Mouse (Mus musculus) lung, embryonic 14.5 days (tissue): Measurements from ENCODE around the gene 2210016L21Rik. TPM values are rescaled to one million over a fixed set of nuclear protein-coding genes. Genes with fewer than 3 reads are reported as not detected.

Experiments
- ATAC-seq: fragments of 200-750 bp; cut with Nextera tagmentation; 2 replicates; pipeline ENCODE4 v1.8.0; 2017; ENCODE audit warnings: mild to moderate bottlenecking, moderate TSS enrichment, moderate library complexity; ENCODE audit not compliant: insufficient read depth
- DNase-seq: peaks from one replicate; pipeline ENCODE4 v3.0.0-alpha.2; 2015
- H3K27ac ChIP-seq: fragments of 300-500 bp; sonication (generic); 2 replicates; pipeline ENCODE4 v1.5.1; 2014; ENCODE audit warnings: low read depth, mild to moderate bottlenecking, moderate library complexity
- H3K27me3 ChIP-seq: fragments of 300-500 bp; sonication (generic); 2 replicates; pipeline ENCODE4 v1.6.1; 2014; ENCODE audit warnings: low read length, control low read depth; ENCODE audit not compliant: insufficient read depth
- H3K36me3 ChIP-seq: fragments of 300-500 bp; sonication (generic); 2 replicates; pipeline ENCODE4 v1.6.1; 2014; ENCODE audit warnings: control low read depth; ENCODE audit not compliant: insufficient read depth
- H3K4me1 ChIP-seq: fragments of 300-500 bp; sonication (generic); 2 replicates; pipeline ENCODE4 v1.6.1; 2014; ENCODE audit warnings: antibody characterized with exemption, control low read depth; ENCODE audit not compliant: insufficient read depth
- H3K4me2 ChIP-seq: fragments of 300-500 bp; sonication (generic); 2 replicates; pipeline ENCODE4 v1.6.1; 2014; ENCODE audit warnings: mild to moderate bottlenecking
- H3K4me3 ChIP-seq: fragments of 300-500 bp; sonication (generic); 2 replicates; pipeline ENCODE4 v1.5.1; 2014; ENCODE audit warnings: low read depth, low read length
- H3K9ac ChIP-seq: fragments of 300-500 bp; sonication (generic); 2 replicates; pipeline ENCODE4 v1.6.1; 2014
- H3K9me3 ChIP-seq: fragments of 300-500 bp; sonication (generic); 2 replicates; pipeline ENCODE4 v1.6.1; 2016; ENCODE audit warnings: low read depth, low read length, control low read depth
- CTCF ChIP-seq: IDR thresholded peaks from 2 replicates; pipeline ENCODE4 v1.5.1; 2016; ENCODE audit warnings: antibody characterized with exemption, low read depth
- WGBS: fragments of 180-500 bp; shearing (Covaris S2); extraction: QIAGEN DNeasy Blood & Tissue Kit; methylation state at CpG from one replicate; pipeline ENCODE4 v1.1.7; 2014; 5-methylcytosine and 5-hydroxymethylcytosine counted together
- polyA plus RNA-seq: library from polyadenylated mRNA; unstranded; fragments of >200 nt; fragmentation: Nextera tagmentation; extraction: Ambion mirVana; gene quantifications from 2 replicates; pipeline ENCODE4 v1.2.1, GENCODE M21; 2014

2210016L21Rik gene
- 44.3 and 50.6 TPM in 2 replicates for polyA plus RNA-seq

GRCm38 (mm10) chr5:114942074-114942765, at the start of gene 2210016L21Rik:
2210016L21Rik (plus strand) TSS chr5:114942158.
- peak; percentile 97 for ATAC-seq
- Histone ChIP-seq H3K4me3 (peak within 1 kb of the TSS; percentile 87), H3K9ac (peak within 1 kb of the TSS; percentile 91), H3K4me2 (peak within 1 kb of the TSS; percentile 85), H3K9me3 (no peaks in the 10 kb centered on the region), H3K36me3 (peaks cover 16% of the 10 kb centered on the region), H3K27me3 (no peaks in the 10 kb centered on the region), H3K4me1 (no peaks in the 10 kb centered on the region), H3K27ac (peak within 1 kb of the TSS; percentile 89)
- TF ChIP-seq CTCF, result peak; percentile 40; the same call in 1 of the 2 replicates
- peak; percentile 95 for DNase-seq
- 2% methylated on average over 39 of the region's 39 CpGs for WGBS

DNA sequence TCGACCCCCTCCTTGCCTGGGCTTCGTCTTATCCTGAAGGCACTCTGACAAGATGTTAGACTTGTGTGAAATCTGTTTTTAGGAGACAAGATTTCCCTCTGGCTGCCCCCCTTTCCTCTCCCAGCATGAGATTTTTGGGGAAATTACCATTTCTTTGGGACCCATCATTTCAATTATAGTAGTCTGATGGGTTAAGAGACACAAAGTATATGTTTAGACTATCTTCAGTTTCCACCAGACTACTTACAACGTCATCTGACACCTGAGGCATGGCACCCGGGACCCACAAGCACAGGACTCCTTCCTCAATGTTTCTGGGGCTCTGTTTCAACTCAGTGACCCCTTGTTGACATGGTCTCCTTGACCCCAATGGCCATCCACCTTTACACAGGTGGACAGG, 46.4 kb upstream of the 2210016L21Rik start:
- no peaks in the 10 kb centered on the region for H3K4me1 ChIP-seq

DNA sequence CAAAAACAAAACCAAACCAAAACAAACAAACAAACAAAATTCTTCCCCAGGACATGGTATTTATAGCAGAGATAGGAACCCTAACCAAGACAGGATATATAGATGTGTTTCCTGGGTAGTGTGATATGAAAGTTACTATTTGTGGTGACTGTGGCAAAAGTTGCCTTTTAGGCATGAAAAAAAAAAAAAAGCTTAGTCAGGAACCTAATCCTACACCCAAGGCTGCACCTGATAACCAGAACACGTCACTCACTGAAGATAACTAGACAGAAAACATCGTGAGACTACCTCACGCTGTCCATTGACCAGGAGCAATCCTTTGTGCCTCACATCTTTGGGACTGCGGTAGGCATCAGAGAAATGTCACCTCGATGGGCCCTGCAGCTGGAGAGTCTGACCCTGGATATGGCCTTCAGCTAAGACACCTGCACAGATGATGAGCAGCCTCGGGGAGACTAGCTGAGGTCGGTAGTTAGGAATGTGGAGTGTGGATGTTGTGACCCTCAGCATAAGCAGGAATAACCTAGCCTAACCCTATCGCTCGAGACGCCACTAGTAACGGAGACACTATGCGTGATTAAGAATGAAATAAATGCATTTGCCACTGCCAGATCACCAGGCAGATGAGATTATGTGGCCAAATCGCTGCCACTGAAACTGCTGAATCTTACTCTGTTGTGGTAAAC, 45.1 kb upstream of the 2210016L21Rik start, which contains the start of gene Oasl2:
Oasl2 (plus strand) TSS at position 249 of the 686 bp plus-strand sequence.
- TF ChIP-seq CTCF, result no peak
- 0 out of 2 replicates have a peak within 1 kb of the TSS, but pooled peaks have one; percentile 11 for H3K9ac ChIP-seq
- no peak within 1 kb of the TSS for H3K27ac ChIP-seq
- no peaks in the 10 kb centered on the region for H3K9me3 ChIP-seq
- no peaks in the 10 kb centered on the region for H3K36me3 ChIP-seq
- 55% methylated on average over 13 of the region's 13 CpGs for WGBS
- H3K27me3 ChIP-seq, result no peaks in the 10 kb centered on the region
- no peaks in the 10 kb centered on the region for H3K4me1 ChIP-seq
- no peak for ATAC-seq
- peak within 1 kb of the TSS; percentile 19 for H3K4me3 ChIP-seq
- peak within 1 kb of the TSS; percentile 47 for H3K4me2 ChIP-seq
- no peak for DNase-seq

More for the DNA sequence above, 46.4 kb upstream of the 2210016L21Rik start:
- H3K4me3 ChIP-seq, result no peak overlapping the region
- 76% methylated on average over 4 of the region's 4 CpGs for WGBS
- no peak overlapping the region for H3K9ac ChIP-seq
- ATAC-seq, result no peak
- no peaks in the 10 kb centered on the region for H3K27me3 ChIP-seq
- H3K4me2 ChIP-seq, result no peak overlapping the region
- no peak for TF ChIP-seq CTCF
- H3K27ac ChIP-seq, result no peak overlapping the region
- no peaks in the 10 kb centered on the region for H3K36me3 ChIP-seq
- no peak for DNase-seq
- H3K9me3 ChIP-seq, result no peaks in the 10 kb centered on the region

DNA sequence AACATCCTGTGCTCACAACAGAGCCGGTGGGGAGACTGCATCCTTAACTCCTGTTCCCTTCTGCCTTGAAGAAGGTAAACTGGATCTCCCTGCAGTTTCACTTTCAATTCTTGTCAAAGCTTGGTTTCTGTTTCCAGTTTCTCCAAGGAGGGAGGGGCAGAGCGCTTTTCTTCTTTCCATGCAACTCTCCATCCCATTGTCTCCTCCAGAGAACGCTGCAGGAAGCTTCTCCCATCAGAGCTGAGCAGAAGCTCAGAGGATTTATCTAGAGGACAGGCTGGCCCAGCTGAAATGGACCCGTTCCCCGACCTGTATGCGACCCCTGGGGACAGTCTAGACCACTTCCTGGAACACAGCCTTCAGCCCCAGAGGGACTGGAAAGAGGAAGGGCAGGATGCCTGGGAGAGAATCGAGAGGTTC, 44.6 kb upstream of the 2210016L21Rik start:
- peak overlapping the region; percentile 47 for H3K4me2 ChIP-seq
- H3K27ac ChIP-seq, result no peak overlapping the region
- H3K27me3 ChIP-seq, result no peaks in the 10 kb centered on the region
- 10% methylated on average over 7 of the region's 7 CpGs for WGBS
- H3K4me1 ChIP-seq, result no peaks in the 10 kb centered on the region
- ATAC-seq, result no peak
- H3K9me3 ChIP-seq, result no peaks in the 10 kb centered on the region
- DNase-seq, result peak; percentile 37
- H3K36me3 ChIP-seq, result no peaks in the 10 kb centered on the region
- H3K9ac ChIP-seq, result 0 out of 2 replicates have a peak overlapping the region, but pooled peaks have one; percentile 11
- H3K4me3 ChIP-seq, result peak overlapping the region; percentile 19
- no peak for TF ChIP-seq CTCF

DNA sequence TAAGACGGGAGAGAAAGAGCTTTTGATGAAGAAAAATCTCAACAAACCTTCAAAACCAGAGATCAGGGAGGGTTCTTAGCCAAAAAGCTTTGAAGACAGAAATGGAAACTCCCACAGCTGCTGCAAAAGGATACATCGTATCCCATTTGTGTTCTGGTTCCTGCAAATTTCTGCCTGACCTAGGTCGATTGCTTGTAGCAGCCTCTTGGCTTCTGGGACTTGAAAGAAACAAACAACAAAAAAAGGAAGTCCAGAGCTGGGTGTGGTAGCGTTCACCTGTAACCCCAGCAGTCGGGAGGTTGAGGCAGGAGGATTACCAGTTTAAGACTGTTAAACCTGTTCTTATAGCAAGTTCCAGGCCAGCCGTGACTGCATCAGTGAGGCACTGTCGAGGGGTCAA, 43.1 kb upstream of the 2210016L21Rik start:
- no peaks in the 10 kb centered on the region for H3K36me3 ChIP-seq
- H3K4me1 ChIP-seq, result no peaks in the 10 kb centered on the region
- H3K4me2 ChIP-seq, result no peak overlapping the region
- TF ChIP-seq CTCF, result no peak
- 68% methylated on average over 7 of the region's 7 CpGs for WGBS
- H3K27me3 ChIP-seq, result no peaks in the 10 kb centered on the region
- H3K9ac ChIP-seq, result no peak overlapping the region
- ATAC-seq, result no peak
- H3K4me3 ChIP-seq, result no peak overlapping the region
- H3K27ac ChIP-seq, result no peak overlapping the region
- no peak for DNase-seq
- H3K9me3 ChIP-seq, result no peaks in the 10 kb centered on the region

GRCm38 (mm10) chr5:114902413-114902812, 39.5 kb upstream of the 2210016L21Rik start:
- no peak overlapping the region for H3K9ac ChIP-seq

DNA sequence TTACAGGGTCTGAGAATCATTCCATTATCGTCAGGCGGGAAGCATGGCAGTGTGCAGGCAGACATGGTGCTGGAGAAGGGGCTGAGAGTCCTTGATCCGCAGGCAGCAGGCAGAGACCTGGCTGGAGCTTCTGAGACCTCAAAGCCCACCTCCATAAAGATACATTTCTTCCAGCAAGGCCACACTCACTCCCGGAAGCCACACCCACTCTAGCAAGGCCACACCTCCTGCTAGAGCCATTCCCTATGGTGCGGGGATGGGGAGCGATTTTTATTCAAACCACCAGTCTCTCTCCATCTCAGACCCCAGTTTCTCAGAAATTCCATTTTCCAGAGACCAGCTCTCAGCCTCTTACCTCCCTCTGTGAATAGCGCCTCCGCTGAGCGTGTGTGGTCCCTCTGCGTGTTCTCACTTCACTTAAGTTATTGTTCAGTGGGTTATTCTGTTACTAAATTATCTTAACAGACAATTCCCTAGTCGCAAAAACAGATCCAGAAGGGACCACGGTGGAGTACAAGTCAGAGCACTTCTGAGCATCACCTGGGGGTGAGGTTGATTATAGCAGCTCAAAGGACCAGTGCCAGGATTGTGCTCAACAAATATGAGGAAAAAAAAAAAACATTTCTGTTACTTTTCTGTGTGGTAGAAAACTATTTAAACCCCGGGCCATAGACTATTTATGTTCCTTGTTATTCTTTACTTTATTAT, 33.2 kb upstream of the 2210016L21Rik start:
- Histone ChIP-seq H3K9ac (no peak overlapping the region), H3K4me3 (no peak overlapping the region), H3K27me3 (no peaks in the 10 kb centered on the region), H3K4me2 (0 out of 2 replicates have a peak overlapping the region, but pooled peaks have one; percentile 20), H3K27ac (no peak overlapping the region), H3K36me3 (no peaks in the 10 kb centered on the region), H3K9me3 (no peaks in the 10 kb centered on the region), H3K4me1 (no peaks in the 10 kb centered on the region)
- 48% methylated on average over 13 of the region's 13 CpGs for WGBS
- DNase-seq (no peak), ATAC-seq (no peak)
- TF ChIP-seq CTCF, result no peak

More at GRCm38 (mm10) chr5:114902413-114902812, 39.5 kb upstream of the 2210016L21Rik start:
- peak; percentile 75 for DNase-seq
- ATAC-seq, result no peak
- Histone ChIP-seq H3K9me3 (no peaks in the 10 kb centered on the region), H3K4me2 (no peak overlapping the region), H3K4me3 (no peak overlapping the region), H3K4me1 (no peaks in the 10 kb centered on the region), H3K27ac (no peak overlapping the region), H3K36me3 (no peaks in the 10 kb centered on the region), H3K27me3 (no peaks in the 10 kb centered on the region)
- peak; percentile 77 for TF ChIP-seq CTCF
- 17% methylated on average over 1 of the region's 1 CpGs for WGBS
